Mouse (Mus musculus) thymus, adult 2 months (tissue): ENCODE data around the gene Edar.

Source experiments
- CTCF ChIP-seq: fragments of 200-500 bp; IDR thresholded peaks from 2 replicates; pipeline ENCODE4 v1.5.1; 2012; ENCODE audit warnings: mild to moderate bottlenecking, control low read depth, low read length, moderate library complexity, borderline replicate concordance; ENCODE audit not compliant: control insufficient read depth, poor library complexity, insufficient read depth; ENCODE audit errors: extremely low read depth
- POLR2A ChIP-seq: fragments of 200-500 bp; IDR thresholded peaks from 2 replicates; pipeline ENCODE4 v1.6.1; 2012; ENCODE audit warnings: mild to moderate bottlenecking, low read length, control low read depth, moderate library complexity; ENCODE audit not compliant: control insufficient read depth, poor library complexity, insufficient read depth; ENCODE audit errors: extremely low read depth

GRCm38 (mm10) chr10:58608858-58609257, 66.6 kb downstream of the Edar start:
- TF ChIP-seq POLR2A (no peak), CTCF (no peak)
